Mouse (Mus musculus): ENCODE data around the gene Il10ra.

DNA sequence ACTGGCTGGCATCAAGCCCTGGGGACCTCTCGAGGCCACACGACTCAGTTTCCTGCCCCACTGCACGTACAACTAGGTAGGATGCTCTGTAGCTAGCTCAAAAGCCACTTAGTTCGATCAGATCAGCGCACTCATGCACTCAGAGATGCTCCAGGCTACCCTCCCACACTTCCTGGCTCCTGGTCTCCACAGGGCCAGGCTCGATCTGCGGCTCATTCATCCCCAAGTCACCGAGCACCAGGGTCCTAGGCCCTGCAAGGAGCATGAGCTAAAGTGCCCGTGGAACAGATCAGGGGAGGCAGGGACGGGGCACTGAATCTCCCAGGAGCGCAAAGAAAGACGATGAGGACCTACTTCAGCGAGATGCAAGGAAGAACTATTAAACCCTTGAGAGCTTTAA is 9.9 kb downstream of the Il10ra start:
- TF ChIP-seq EP300 (IDR thresholded peaks at IDR 0.05) (no peak), CTCF (IDR thresholded peaks at IDR 0.05) (no peak)
